Mouse (Mus musculus) thymus, adult 18-20 months (tissue): ENCODE data around the gene Slc35c2.

Experiments used
- DNase-seq, 2 experiments: peaks; one replicate each; pipeline ENCODE4 v3.0.0; 2022; ENCODE audit warnings: mixed read lengths in 2 of 2

Slc35c2 gene

DNA sequence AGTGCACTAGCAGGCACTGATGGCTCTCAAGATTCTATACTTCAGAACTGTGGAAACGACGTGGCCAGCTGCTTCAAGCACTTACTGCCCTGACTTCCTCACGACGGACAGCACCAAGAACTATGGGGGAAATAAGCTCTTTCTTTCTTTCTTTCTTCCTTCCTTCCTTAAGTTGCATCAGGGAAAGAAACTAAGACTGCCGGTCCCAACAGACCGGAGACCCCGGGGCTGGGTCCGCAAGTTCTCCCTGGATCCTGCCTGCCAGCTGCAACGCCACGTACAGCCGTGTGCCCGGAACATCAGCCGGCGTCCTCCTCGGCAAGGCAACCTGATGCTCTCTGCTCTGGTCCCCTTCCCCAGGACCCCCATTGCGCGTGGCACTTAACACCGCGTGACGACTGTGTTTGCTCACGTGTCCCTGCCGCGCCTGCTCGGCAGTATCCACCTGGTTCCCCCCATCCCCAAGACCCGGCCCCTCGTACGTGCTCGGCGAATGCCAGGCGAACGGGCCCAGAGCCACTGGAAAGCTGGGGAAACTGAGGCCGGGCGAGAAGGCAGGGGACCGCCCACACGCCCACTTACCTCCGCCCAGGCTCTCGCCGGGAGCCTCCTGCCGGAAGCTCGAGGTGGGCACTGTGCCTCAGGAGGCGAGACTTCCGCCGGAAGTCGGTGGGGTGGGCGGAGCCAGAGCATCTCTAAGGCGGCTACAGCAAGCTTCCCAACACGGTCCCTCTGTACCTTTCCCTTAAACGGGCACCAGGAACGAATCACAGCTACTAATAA lies at the start of gene Slc35c2:
Slc35c2 (minus strand) TSS at position 668 of the 783 bp plus-strand sequence.
- DNase-seq = peak; percentile 81 to 82

GRCm38 (mm10) chr2:165337191-165337590 lies 49.5 kb upstream of the Slc35c2 start:
- no peak for DNase-seq

- DNase-seq = no peak
Measured at GRCm38 (mm10) chr2:165332610-165333210, 45.0 kb upstream of the Slc35c2 start.

DNA sequence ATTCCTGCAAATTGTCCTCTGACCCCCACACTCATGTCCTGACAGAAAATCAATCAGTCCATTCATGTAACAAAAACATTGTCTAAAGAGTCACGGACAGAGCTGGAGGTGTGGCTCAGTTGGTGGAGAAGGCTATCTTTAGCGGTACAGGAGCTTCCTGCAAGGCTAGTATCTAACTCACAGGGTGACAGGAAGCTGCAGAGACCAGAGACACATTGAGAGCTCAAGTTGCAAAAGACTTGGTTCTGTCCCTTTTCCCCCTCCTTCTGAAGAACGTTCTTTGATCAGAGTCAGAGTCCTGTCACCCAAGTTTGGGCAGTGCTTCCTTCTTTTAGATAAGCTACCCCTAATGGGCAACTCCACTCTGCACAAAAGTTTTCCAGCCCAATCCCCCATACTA lies 42.0 kb upstream of the Slc35c2 start:
- DNase-seq = no peak

- DNase-seq = no peak
Measured at GRCm38 (mm10) chr2:165328746-165329145, 41.1 kb upstream of the Slc35c2 start.

DNA sequence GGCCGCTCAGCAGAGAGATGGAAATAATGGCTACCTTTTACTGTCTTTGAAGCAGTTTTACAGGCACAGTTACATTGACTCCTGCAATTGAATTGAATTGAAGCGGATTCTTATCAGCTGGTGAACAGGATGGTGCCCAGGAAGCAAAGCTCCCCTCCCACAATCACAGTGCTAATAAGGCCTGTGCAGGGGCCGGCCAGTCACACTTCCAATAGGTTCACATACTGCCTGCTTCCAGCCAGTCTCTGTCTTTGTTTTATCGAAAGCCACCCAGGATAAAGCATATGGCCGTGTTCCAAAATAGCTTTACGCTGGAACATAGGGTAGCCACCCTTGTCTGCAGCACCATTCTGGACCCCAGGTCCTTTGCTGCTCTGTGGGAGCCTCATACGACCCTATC lies 39.7 kb upstream of the Slc35c2 start:
- DNase-seq = no peak

GRCm38 (mm10) chr2:165326304-165327190 lies 38.9 kb upstream of the Slc35c2 start, which contains the start of gene Elmo2:
TSS of gene Elmo2 (minus strand) at chr2:165326479.
- DNase-seq = peak; percentile 96 to 98

DNA sequence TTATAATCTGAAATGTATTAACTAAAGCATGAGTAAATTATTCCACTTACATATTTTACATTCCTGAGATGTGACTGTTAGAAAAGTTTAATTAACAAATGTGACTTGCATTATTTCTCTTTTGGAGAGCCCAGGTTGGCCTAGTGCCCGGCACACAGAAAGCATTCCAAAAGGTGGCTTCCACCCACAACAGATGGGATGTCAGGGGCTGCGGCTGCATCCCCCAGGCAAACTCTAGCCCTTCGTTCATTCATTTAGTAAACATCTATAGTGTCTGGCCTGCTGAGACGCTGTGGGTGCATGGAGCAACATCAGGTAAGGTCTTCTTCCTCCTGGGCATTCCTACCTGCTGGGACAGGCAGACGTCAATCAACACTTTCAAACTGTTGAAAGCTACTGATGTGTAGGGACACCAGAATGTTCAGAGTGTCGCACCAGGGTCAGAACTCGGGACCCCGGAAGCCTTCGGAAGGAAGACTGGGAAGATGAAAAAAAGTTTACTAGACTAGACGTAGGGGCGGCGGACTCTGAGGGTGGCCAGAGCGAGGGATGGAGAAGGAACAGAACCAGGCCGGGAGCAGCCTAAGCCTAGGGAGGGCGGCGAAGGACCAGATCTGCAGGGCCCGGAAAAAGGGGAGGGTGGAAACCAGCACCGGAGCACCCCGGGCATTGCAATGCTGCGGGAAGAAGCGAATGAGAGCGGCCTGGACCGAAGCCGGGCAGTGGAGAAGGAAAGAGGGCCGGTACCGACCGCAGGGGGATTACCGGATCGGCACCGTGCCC lies 38.0 kb upstream of the Slc35c2 start:
- DNase-seq = no peak

DNA sequence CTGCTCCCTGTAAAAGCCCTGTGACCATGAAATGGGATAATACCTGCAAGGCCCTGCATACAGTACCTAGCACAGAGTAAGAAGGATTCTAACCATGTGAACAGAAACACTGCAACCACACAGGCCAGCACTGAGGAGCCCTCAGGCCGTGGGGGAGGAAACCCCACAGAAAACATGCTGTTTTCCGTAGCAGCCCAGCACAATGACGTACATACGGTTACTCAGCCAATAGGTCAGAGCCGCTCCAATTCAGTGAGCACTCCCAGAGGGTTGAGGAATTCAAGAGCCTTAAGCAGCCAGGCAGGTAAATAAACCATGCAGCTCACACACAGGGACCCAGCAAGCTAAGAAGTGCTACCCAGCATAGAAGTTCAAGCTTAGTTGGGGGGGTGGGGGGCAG lies 36.3 kb upstream of the Slc35c2 start:
- no peak for DNase-seq

DNA sequence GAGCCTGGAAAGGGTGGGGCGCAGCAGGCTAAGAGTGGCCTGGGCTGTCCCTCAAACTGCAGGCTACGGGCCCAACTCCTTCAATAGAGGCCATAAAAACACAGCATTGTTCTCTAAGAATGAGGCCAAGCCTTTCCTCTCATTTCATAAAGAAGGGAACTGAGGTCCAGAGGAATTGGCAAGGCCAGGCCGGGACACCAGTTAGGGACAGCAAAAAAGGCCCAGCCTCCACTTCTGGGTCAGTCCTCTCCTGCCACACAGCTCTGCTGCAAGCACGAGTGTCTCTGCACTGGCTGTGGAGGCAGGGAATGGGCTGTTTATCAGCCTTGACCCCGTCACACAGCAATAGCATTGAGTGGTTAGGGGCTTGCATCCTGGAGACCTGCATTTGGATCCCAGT lies 35.8 kb upstream of the Slc35c2 start:
- DNase-seq = no peak

DNA sequence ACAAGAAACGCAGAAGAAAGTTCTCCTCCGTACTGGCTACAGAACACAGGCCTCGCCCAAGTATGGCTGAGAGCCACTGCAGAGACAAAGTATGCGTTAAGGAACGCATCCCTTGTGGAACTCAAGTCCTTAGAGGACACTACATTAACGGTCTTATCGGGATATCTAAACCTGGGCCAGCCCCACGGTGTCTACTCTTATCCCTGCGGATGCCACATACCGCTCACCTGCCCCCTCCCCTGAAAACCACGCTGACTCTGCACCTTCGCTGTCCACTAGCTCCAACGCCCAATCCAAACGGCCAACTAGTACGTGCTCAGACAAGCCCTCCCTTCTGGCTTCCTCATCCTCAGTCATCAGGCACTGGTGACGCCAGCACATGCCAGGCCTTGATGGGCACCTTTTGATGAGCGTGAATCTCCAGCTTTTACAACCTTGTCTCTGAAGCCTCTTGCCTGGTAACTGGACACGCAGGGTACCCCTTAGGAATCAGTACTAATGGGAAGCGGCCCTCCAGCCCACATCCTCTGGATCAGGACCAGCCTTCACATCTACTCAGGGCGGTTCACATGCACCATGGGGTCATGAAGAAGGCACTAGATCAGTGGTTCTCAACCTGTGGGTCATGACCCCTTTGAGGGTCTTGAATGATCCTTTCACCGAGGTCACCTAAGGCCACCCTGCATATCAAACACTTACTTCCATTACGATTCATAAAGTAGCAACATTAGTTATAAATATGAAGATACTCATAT lies 34.5 kb upstream of the Slc35c2 start:
- DNase-seq = no peak

DNA sequence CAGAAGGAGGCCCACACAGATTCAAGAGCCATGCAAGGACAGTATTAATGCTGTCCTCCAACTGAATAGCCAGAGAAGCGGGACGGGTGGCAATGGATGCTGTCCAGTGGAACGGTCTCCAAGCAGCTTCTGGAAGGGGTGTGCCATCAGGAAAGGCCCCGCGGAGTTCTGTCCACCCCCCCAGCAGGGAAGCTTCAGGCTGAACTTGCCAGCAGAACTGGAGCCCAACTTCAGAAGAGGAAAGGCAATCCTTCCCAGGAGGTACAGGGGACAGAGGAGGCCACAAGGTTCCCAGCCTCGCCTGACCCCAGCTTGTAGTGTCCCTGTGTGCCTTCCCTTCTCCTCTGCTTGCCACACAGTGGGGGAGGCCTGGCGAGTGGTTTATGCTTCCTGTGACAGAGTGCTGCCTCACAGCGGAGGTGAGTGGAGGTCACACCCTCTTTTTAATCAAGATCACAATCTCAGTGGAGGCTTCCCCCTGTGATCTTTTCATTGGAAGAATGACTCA lies 33.8 kb upstream of the Slc35c2 start:
- DNase-seq = no peak

- no peak for DNase-seq
Measured at GRCm38 (mm10) chr2:165320531-165321150, 33.0 kb upstream of the Slc35c2 start.

DNA sequence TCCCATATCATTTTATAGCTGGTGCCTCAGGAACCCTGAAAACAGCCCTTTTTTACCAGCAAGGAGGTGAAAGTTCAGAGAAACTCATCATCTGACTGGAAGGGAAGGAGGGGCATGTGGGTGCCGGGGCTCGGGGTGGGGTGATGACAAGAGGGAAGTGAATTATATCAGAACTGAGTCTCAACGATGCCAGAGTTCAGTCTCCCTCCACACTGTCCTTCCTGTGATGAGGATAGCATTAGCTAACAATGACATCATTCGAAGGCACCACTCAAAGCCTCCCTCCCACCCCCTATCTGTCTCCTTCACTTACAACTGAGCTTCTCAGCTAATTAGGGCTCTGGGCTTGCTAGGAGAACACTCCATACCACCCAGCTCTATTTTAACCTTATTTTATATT lies 31.8 kb upstream of the Slc35c2 start:
- DNase-seq = no peak

- DNase-seq = no peak
Measured at GRCm38 (mm10) chr2:165318941-165319340, 31.3 kb upstream of the Slc35c2 start.

GRCm38 (mm10) chr2:165317621-165318263 lies 30.1 kb upstream of the Slc35c2 start:
- DNase-seq = no peak

GRCm38 (mm10) chr2:165316837-165317473 lies 29.3 kb upstream of the Slc35c2 start:
- no peak for DNase-seq

DNA sequence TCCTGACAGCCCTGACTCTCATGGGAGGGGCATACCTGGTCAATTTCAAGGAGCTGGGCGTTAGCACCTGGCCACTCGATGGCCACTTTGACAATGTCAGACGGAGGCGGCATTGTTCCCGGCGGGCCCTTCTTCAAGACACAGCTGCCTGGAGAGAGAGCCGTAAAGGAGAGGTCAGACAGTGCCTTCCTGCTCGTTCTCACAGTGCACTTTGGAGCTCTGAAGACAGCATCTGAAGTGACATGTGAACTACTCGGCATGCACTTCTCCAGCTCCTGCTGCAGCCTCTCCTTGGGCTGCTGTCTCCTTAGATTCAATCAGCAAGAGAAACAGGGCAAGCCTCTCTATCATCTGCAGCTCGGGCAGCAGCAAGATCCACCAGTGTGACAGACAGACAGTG lies 28.5 kb upstream of the Slc35c2 start:
- DNase-seq = no peak

GRCm38 (mm10) chr2:165314197-165314596 lies 26.5 kb upstream of the Slc35c2 start:
- no peak for DNase-seq

DNA sequence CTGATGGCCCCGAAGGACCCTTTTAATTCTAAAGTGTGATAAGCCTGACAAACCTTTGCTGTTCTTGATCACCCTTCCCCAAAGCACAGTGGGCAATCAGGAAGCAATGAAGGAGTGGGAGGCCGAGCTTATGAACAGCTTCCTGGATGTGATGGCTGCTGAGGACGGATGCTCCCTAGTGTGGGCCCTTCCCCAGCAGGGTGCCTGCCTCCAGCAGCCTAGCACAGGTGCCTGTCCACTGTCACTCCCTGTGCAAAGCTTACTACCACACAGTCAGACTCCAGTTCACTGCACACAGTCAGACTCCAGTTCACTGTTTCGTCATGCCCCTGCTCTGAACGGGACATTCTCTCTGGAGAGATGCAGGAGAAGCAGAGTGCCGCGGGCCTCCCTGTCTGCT lies 24.7 kb upstream of the Slc35c2 start:
- DNase-seq = no peak
